Mouse (Mus musculus) cerebellum, postnatal 25 days (tissue): ENCODE measurements around the gene Mybpc2.

ENCODE experiments used
- DNase-seq, 2 experiments: peaks; one replicate each; pipeline ENCODE4 v3.0.0; 2021; ENCODE audit warnings: mixed read lengths in 2 of 2

Gene Mybpc2

DNA sequence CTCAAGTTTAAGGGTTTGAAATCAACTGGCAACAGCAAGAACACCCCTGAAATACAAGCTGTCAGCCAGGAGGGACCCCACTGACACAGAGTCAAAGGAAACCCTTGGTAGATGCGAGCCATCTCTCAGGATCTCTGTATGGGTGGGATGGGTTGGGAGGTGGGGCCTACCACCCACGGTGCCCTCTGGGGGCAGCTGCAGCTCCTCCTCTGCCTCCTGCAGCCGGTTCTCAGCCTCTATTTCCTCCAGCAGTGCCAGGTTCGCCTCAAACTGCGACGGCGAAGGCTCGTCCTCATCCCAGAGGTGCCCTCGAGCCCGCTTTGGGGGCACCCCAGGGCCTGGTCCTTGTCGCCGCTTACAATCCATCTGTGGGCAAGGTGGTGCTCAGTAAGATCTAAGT is 18.6 kb upstream of the Mybpc2 start:
- no peak for DNase-seq

DNA sequence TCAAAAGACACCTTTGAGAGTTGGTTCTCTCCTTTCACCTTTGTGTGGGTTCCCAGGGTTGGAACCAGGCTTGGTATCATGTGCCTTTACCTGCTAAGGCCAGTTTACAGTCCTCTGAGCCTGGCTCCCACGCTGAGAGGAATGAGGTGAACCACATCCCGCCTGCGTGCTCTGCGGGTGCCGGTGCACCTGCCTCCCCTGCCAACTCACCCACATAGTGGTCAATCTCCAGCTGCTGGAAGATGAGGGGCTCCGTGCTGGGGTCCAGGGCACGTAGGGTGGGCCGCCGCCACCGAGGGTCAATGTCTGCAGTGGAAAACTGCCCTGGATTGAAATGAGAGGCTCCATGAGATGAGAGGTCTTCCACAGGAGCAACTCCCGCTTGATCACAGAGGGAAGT is 18.1 kb upstream of the Mybpc2 start:
- no peak for DNase-seq

DNA sequence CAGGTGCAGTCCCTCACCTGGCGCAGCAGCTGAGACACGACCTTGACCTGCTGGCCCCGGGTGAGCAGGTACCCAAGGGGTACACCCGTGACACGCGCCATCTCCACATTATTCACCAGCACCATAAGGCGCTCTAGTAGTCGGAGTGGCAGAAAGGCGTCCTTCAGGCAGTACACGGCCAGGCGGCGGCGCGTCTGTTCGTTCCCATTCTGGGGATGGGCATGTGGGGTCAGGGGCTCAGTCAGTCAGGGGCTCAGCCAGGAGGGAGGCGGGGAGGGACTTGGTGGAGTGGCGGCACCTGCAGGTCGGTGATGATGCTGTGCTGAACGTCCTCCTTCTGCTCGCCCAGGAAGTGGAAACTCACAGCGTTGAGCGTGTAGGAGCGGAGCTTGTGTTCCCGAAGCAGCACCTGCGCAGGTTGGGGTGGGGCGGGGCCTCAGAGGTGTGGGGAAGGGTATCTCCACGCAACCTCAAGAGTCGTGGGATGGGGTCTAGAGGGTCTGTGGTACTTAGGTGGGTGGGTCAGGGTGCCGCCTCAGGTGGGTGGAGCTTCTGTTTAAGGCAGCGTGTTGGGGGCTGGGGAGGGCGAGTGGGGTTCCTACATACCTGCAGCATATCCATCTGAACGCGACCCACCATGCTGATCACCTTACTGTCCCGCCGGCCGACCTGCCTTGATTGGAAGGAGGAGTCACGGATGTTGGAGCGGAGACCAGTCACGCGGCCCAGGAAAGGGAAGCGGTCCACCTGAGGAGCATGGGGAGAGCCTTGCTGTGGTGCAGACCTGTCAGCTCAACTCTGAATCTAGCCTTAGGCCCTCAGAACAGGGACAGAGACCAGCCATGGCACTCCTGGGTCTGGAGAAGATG is 14.5 kb upstream of the Mybpc2 start:
- DNase-seq = no peak

GRCm38 (mm10) chr7:44537496-44537895 is 13.0 kb upstream of the Mybpc2 start:
- DNase-seq = peak; percentile 79 to 87

DNA sequence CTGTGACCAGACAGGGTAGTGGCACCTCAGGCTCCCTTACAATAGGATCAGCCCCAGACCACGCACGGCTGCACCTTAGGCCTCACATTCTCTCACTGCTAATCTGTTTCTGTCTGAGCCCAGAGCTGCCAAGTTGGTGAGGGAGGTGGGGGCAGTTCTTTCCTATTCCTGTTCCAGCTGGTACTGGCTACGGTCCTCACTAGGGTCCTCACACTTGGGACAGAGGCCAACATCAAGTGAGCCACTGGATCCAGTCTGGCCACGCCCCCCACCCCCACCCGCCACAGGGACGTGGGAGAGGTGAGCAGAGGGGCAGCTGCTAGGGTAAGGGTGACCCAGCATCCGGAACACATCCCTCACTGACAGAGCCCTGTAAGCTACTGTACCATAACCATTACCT is 12.6 kb upstream of the Mybpc2 start:
- peak in 1 of 2 experiments; percentile 49 for DNase-seq

DNA sequence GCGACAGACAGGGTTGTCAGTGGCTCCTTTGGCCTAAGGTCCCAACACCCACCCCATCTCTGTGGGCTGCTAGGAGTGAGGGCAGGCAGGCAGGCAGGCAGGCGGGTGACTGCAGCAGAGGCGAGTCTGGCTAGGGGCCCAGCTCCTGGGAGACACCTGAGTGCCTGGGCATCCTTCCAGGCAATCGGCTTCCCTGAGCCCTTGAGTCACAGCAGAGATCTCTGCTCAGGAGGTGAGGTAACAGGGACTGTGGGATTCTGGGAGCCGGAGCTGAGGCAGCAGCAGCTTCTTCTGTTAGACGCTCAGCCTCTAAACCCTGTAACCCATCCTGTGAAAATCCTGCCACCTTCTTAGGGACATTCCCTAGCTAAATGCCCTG is 12.1 kb upstream of the Mybpc2 start:
- peak; percentile 83 to 94 for DNase-seq

GRCm38 (mm10) chr7:44535657-44536589 is 11.5 kb upstream of the Mybpc2 start:
- no peak for DNase-seq

DNA sequence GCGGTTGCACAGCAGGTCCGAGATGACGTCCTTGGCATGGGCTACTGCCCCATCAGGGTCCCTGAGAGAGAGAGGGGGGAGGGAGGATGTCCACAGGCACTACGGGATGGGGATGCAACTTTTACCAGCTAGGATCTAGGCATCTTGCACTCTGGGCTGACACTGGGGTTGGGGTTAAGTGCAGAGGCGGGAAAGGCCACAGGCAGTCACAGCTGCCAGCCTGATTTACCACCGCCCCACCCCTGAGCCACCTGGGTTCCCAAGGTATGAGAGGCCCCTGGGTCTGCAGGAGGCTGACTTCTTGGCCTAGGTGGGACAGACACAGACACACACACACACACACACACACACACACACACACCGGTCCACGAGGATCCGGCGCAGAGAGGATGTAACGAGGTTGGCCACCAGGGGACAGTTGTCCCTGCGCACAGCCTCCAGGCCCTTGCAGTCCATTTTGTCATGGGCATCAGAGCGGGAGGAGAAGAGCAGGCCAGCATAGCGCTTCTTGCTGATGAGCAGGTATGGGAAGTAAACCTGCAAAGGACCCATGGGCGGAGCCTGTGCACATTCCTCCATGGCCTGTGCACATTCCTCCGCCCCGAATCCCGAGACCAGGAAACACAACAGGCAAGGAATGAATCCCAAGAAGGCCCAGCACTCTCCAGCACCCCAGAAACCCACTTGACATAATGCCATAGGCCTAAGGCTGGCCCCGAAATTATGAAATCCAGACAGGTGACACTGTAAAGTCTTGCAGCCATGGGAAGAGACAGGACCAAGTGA is 10.4 kb upstream of the Mybpc2 start:
- DNase-seq = no peak

- no peak for DNase-seq
Observed at GRCm38 (mm10) chr7:44534242-44534641, 9.8 kb upstream of the Mybpc2 start.

DNA sequence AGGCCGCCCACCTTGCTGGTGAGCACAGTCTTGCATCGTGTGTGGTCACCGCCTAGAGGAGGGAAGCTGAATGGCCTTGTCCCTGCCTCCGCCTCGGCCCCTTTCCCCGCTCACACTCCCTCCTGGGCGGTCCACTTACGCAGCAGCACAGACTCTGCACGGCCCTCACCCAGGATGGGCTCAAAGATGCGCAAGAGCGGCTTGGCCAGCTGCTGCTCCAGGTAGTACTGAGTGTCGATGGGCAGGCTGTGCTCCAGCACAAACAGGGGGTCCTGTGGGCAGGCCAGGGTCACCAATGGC is 9.2 kb upstream of the Mybpc2 start:
- no peak for DNase-seq

- no peak for DNase-seq
Observed at GRCm38 (mm10) chr7:44532918-44533745, 8.7 kb upstream of the Mybpc2 start.

GRCm38 (mm10) chr7:44531946-44532732 is 7.7 kb upstream of the Mybpc2 start, which contains the start of gene Spib:
TSS of gene Spib (minus strand) at chr7:44532071.
- no peak for DNase-seq

DNA sequence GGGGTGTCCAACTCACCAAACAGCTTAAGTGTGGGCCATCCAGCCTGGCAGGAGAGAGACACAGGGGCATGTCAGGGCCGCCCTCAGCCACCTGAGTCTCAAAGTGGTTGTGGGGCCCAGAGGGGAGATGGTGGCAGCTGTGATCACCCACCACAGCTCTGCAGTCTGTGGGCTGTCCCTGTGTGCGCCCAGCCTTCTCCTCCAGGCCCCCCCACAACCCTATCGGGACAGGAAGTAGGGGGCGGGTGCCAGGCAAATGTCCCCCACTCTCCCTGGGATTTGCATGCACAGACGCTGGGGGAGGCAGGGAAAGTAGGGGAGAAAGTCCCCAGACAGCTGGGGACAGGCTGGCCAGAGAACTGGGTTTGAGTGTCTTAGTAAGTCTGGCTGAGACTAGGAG is 6.8 kb upstream of the Mybpc2 start:
- DNase-seq = no peak

DNA sequence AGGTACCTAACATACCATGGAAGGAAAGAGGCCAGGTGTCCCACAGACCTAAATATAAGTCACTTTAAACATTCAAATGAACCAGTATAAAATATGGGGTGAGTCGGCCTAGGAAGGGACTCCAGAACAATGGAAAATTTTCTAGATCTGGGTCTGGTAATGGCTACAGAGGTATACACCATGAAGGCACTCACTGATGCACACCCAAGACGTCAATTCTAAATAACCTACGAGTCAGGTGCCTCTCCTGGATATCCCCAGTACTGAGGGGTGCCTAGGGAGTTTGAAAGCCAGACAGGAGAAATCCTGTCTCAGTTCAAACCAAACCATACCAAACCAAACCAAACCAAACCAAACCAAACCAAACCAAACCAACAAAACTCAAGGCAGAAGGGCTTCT is 6.1 kb upstream of the Mybpc2 start:
- no peak for DNase-seq

- DNase-seq = no peak
Observed at GRCm38 (mm10) chr7:44529518-44529917, 5.1 kb upstream of the Mybpc2 start.

GRCm38 (mm10) chr7:44527483-44528398 is 3.3 kb upstream of the Mybpc2 start:
- DNase-seq = peak; percentile 82 to 88

DNA sequence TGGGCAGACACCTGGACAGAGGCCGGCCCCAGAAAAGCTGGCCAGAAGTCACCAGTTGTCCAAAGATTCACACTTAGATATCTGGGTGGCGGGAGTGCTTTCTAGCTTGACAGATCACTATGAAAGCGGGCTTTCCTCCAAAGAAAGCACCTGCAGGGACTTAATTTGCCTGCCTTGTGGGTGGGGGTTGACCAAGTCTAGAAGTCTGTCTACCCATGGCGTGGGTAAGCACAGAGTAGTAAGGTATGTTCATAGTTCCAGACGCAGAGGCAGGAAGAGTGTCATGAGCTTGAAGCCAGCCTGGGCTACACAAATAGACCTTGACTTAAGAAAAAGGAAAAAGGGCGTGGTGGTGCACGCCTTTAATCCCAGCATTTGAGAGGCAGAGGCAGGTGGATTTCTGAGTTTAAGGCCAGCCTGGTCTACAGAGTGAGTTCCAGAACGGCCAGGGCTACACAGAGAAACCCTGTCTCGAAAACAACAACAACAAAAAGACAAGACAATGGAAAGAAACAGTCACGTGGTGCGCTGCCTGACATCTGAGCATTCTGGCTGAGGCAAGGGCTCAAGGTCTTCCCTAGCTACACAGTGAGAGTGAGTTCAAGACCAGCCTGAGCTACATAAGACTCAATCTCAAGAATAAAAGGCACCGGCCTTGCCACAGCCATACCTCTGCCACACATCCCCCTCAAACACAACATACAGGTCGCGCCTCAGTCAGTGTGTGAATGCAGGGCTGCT is 2.1 kb upstream of the Mybpc2 start:
- no peak for DNase-seq

DNA sequence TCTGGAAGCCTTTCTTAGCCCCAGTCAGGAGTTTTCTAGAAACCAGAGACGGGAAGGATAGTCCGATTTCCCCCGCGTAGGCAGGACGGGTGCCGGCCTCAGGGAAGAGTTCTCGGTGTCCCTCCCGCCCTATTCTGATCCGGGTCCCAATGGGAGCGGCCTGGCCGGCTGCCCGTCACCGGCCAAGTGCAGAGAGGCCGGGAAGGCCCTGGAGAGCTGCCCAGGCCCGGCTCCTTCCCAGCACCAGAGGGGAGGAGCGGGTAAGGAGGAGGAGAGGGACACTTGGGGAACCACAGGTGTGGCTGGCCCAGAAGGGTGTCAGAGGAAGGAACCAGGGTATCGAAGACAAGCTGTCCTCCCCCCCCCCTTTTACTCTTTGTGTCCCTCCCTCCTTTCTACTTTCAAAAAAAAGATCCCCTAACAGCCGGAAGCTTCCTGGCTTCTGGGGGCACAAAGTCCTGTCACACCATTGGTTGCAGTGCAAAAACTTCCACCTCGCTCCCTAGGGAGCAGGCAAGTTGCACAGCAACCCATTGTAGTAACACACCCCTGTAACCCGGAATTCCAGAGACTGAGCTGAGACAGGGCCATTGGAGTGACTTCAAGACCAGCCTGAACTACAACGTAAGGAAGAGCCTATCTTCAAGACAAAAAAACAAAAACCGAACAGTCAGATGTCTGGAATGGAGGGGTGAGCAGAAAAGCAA is 823 bp upstream of the Mybpc2 start:
- DNase-seq = peak; percentile 76 to 85

GRCm38 (mm10) chr7:44523056-44523455 is 1.4 kb downstream of the Mybpc2 start:
- no peak for DNase-seq
